Mouse (Mus musculus) hindbrain, embryonic 15.5 days (tissue): ENCODE data around the gene Fam129c. TPM values are rescaled to one million over a fixed set of nuclear protein-coding genes. Genes with fewer than 3 reads are reported as not detected.

Source experiments
- ATAC-seq: fragments of 200-750 bp; cut with Nextera tagmentation; 2 replicates; pipeline ENCODE4 v1.8.0; 2017; ENCODE audit warnings: low read depth, moderate number of reproducible peaks, moderate TSS enrichment; ENCODE audit not compliant: low FRiP score
- H3K27ac ChIP-seq: fragments of 300-500 bp; sonication (generic); replicated peaks from 2 replicates; pipeline ENCODE4 v1.5.1; 2015; ENCODE audit warnings: mild to moderate bottlenecking, inconsistent platforms
- H3K27me3 ChIP-seq: fragments of 300-500 bp; sonication (generic); 2 replicates; pipeline ENCODE4 v1.6.1; 2015; ENCODE audit warnings: control low read depth, inconsistent platforms
- H3K36me3 ChIP-seq: fragments of 300-500 bp; sonication (generic); 2 replicates; pipeline ENCODE4 v1.6.1; 2015; ENCODE audit warnings: control low read depth, inconsistent platforms
- H3K4me1 ChIP-seq: fragments of 300-500 bp; sonication (generic); replicated peaks from 2 replicates; pipeline ENCODE4 v1.6.1; 2015; ENCODE audit warnings: control low read depth, inconsistent platforms
- H3K4me2 ChIP-seq: fragments of 300-500 bp; sonication (generic); 2 replicates; pipeline ENCODE4 v1.6.1; 2015; ENCODE audit warnings: moderate library complexity, mild to moderate bottlenecking, inconsistent platforms
- H3K4me3 ChIP-seq: fragments of 300-500 bp; sonication (generic); 2 replicates; pipeline ENCODE4 v1.5.1; 2015; ENCODE audit warnings: mild to moderate bottlenecking, inconsistent platforms
- H3K9ac ChIP-seq: fragments of 300-500 bp; sonication (generic); 2 replicates; pipeline ENCODE4 v1.6.1; 2015; ENCODE audit warnings: inconsistent platforms
- H3K9me3 ChIP-seq: fragments of 300-500 bp; sonication (generic); 2 replicates; pipeline ENCODE4 v1.6.1; 2016; ENCODE audit warnings: control low read depth, inconsistent platforms
- WGBS: fragments of 180-500 bp; shearing (Covaris S2); methylation state at CpG from one replicate; pipeline ENCODE4 v1.1.7; 2015; 5-methylcytosine and 5-hydroxymethylcytosine counted together
- polyA plus RNA-seq: library from polyadenylated mRNA; unstranded; fragments of >200 nt; fragmentation: Nextera tagmentation; extraction: Ambion mirVana; gene quantifications from 2 replicates; pipeline ENCODE4 v1.2.1, GENCODE M21; 2015

Gene Fam129c
- polyA plus RNA-seq, 1 experiment from 2014 or later, result 8.9 TPM

GRCm38 (mm10) chr8:71579009-71579408 lies 18.4 kb upstream of the Fam129c start:
- no peak overlapping the region for H3K27ac ChIP-seq

GRCm38 (mm10) chr8:71579476-71579875 lies 18.0 kb upstream of the Fam129c start:
- no peak overlapping the region for H3K4me2 ChIP-seq
- no peak overlapping the region for H3K4me3 ChIP-seq
- WGBS, result 82% methylated on average over 14 of the region's 14 CpGs
- H3K36me3 ChIP-seq, result peaks cover 24% of the 10 kb centered on the region
- ATAC-seq, result no peak
- H3K4me1 ChIP-seq, result peaks cover 6% of the 10 kb centered on the region; the same call in 1 of the 2 replicates
- H3K9ac ChIP-seq, result no peak overlapping the region
- no peaks in the 10 kb centered on the region for H3K9me3 ChIP-seq
- H3K27ac ChIP-seq, result 0 out of 2 replicates have a peak overlapping the region, but pooled peaks have one; percentile 31
- H3K27me3 ChIP-seq, result no peaks in the 10 kb centered on the region

More at GRCm38 (mm10) chr8:71579009-71579408, 18.4 kb upstream of the Fam129c start:
- ATAC-seq, result no peak
- H3K4me2 ChIP-seq, result no peak overlapping the region
- H3K4me1 ChIP-seq, result peaks cover 6% of the 10 kb centered on the region; the same call in 1 of the 2 replicates
- no peak overlapping the region for H3K9ac ChIP-seq
- WGBS, result 84% methylated on average over 1 of the region's 1 CpGs
- peaks cover 20% of the 10 kb centered on the region for H3K36me3 ChIP-seq
- no peaks in the 10 kb centered on the region for H3K27me3 ChIP-seq
- H3K9me3 ChIP-seq, result no peaks in the 10 kb centered on the region
- H3K4me3 ChIP-seq, result no peak overlapping the region

- Histone ChIP-seq H3K36me3 (peaks cover 32% of the 10 kb centered on the region), H3K9me3 (no peaks in the 10 kb centered on the region), H3K27me3 (no peaks in the 10 kb centered on the region), H3K4me3 (no peak overlapping the region), H3K4me2 (no peak overlapping the region), H3K9ac (no peak overlapping the region), H3K27ac (no peak overlapping the region), H3K4me1 (peaks cover 6% of the 10 kb centered on the region; the same call in 1 of the 2 replicates)
- ATAC-seq, result no peak; the same call in 1 of the 2 replicates
- 25% methylated on average over 9 of the region's 9 CpGs for WGBS
Measured at GRCm38 (mm10) chr8:71580201-71580600, 17.2 kb upstream of the Fam129c start.

- no peak overlapping the region for H3K4me3 ChIP-seq
- ATAC-seq, result no peak
- H3K4me1 ChIP-seq, result peaks cover 10% of the 10 kb centered on the region
- peaks cover 33% of the 10 kb centered on the region for H3K36me3 ChIP-seq
- no peak overlapping the region for H3K4me2 ChIP-seq
- no peaks in the 10 kb centered on the region for H3K9me3 ChIP-seq
- 80% methylated on average over 2 of the region's 2 CpGs for WGBS
- H3K27me3 ChIP-seq, result no peaks in the 10 kb centered on the region
- no peak overlapping the region for H3K27ac ChIP-seq
- H3K9ac ChIP-seq, result no peak overlapping the region
Measured at GRCm38 (mm10) chr8:71586891-71587290, 10.6 kb upstream of the Fam129c start.

- H3K4me1 ChIP-seq, result peaks cover 23% of the 10 kb centered on the region
- H3K36me3 ChIP-seq, result peaks cover 29% of the 10 kb centered on the region
- no peaks in the 10 kb centered on the region for H3K27me3 ChIP-seq
- H3K4me2 ChIP-seq, result no peak overlapping the region
- no peak overlapping the region for H3K9ac ChIP-seq
- WGBS, result 60% methylated on average over 3 of the region's 3 CpGs
- H3K27ac ChIP-seq, result no peak overlapping the region
- no peak overlapping the region for H3K4me3 ChIP-seq
- no peak for ATAC-seq
- no peaks in the 10 kb centered on the region for H3K9me3 ChIP-seq
Measured at GRCm38 (mm10) chr8:71588762-71589161, 8.7 kb upstream of the Fam129c start.

GRCm38 (mm10) chr8:71591017-71591416 lies 6.4 kb upstream of the Fam129c start:
- no peak for ATAC-seq
- WGBS, result 27% methylated on average over 5 of the region's 5 CpGs

GRCm38 (mm10) chr8:71591471-71592373 lies 5.7 kb upstream of the Fam129c start, which contains the start of gene Pgls:
Gene Pgls (plus strand): TSS chr8:71592176.
- H3K27ac ChIP-seq, result peak within 1 kb of the TSS; percentile 99
- peak; percentile 87 for ATAC-seq
- no peaks in the 10 kb centered on the region for H3K27me3 ChIP-seq
- H3K36me3 ChIP-seq, result peaks cover under 1% of the 10 kb centered on the region; the same call in 1 of the 2 replicates
- H3K9me3 ChIP-seq, result no peaks in the 10 kb centered on the region
- peak within 1 kb of the TSS; percentile 97 for H3K4me2 ChIP-seq
- peak within 1 kb of the TSS; percentile 94 for H3K9ac ChIP-seq
- under 1% methylated on average over 71 of the region's 71 CpGs for WGBS
- peak within 1 kb of the TSS; percentile 83 for H3K4me3 ChIP-seq
- peaks cover 34% of the 10 kb centered on the region for H3K4me1 ChIP-seq

More at GRCm38 (mm10) chr8:71591017-71591416, 6.4 kb upstream of the Fam129c start:
- H3K4me3 ChIP-seq, result peak overlapping the region; percentile 83
- H3K36me3 ChIP-seq, result peaks cover 7% of the 10 kb centered on the region
- no peaks in the 10 kb centered on the region for H3K9me3 ChIP-seq
- H3K27me3 ChIP-seq, result no peaks in the 10 kb centered on the region
- peak overlapping the region; percentile 97 for H3K4me2 ChIP-seq
- H3K27ac ChIP-seq, result peak overlapping the region; percentile 99
- peak overlapping the region; percentile 94 for H3K9ac ChIP-seq
- H3K4me1 ChIP-seq, result peaks cover 33% of the 10 kb centered on the region

- peaks cover 34% of the 10 kb centered on the region for H3K4me1 ChIP-seq
- peak overlapping the region; percentile 94 for H3K9ac ChIP-seq
- H3K9me3 ChIP-seq, result no peaks in the 10 kb centered on the region
- H3K4me2 ChIP-seq, result peak overlapping the region; percentile 97
- WGBS, result 5% methylated on average over 60 of the region's 60 CpGs
- peak overlapping the region; percentile 99 for H3K27ac ChIP-seq
- peak overlapping the region; percentile 83 for H3K4me3 ChIP-seq
- peak; percentile 77 for ATAC-seq
- no peaks in the 10 kb centered on the region for H3K27me3 ChIP-seq
- H3K36me3 ChIP-seq, result no peaks in the 10 kb centered on the region
Measured at GRCm38 (mm10) chr8:71592374-71593170, 4.9 kb upstream of the Fam129c start.

- Histone ChIP-seq H3K36me3 (no peaks in the 10 kb centered on the region), H3K4me3 (no peak overlapping the region; the same call in 1 of the 2 replicates), H3K4me1 (peaks cover 34% of the 10 kb centered on the region), H3K9ac (peak overlapping the region; percentile 2; the same call in 1 of the 2 replicates), H3K4me2 (peak overlapping the region; percentile 97; the same call in 1 of the 2 replicates), H3K27me3 (no peaks in the 10 kb centered on the region), H3K9me3 (no peaks in the 10 kb centered on the region), H3K27ac (peak overlapping the region; percentile 99; the same call in 1 of the 2 replicates)
- no peak for ATAC-seq
- 95% methylated on average over 8 of the region's 8 CpGs for WGBS
Measured at GRCm38 (mm10) chr8:71593556-71594323, 3.7 kb upstream of the Fam129c start.

- Histone ChIP-seq H3K9ac (0 out of 2 replicates have a peak overlapping the region, but pooled peaks have one; percentile 2), H3K9me3 (no peaks in the 10 kb centered on the region), H3K4me3 (no peak overlapping the region), H3K36me3 (no peaks in the 10 kb centered on the region), H3K4me1 (peaks cover 34% of the 10 kb centered on the region), H3K27me3 (no peaks in the 10 kb centered on the region), H3K27ac (no peak overlapping the region), H3K4me2 (no peak overlapping the region)
- WGBS, result 99% methylated on average over 4 of the region's 4 CpGs
- no peak for ATAC-seq
Measured at GRCm38 (mm10) chr8:71594324-71594722, 3.1 kb upstream of the Fam129c start.

GRCm38 (mm10) chr8:71595862-71596261 lies 1.6 kb upstream of the Fam129c start:
- Histone ChIP-seq H3K9me3 (no peaks in the 10 kb centered on the region), H3K36me3 (peaks cover 4% of the 10 kb centered on the region; the same call in 1 of the 2 replicates), H3K4me1 (peaks cover 29% of the 10 kb centered on the region), H3K4me3 (peak overlapping the region; percentile 9; the same call in 1 of the 2 replicates), H3K9ac (no peak overlapping the region), H3K4me2 (peak overlapping the region; percentile 29), H3K27me3 (peaks cover 12% of the 10 kb centered on the region), H3K27ac (no peak overlapping the region)
- 7% methylated on average over 27 of the region's 27 CpGs for WGBS
- no peak for ATAC-seq
